Mouse (Mus musculus): ENCODE measurements at regions not wholly inside any gene's neighbourhood (a gene's known extent, or its start where the extent isn't known, plus 50 kb on each side); places are given as distances from the start of the nearest gene placed in this dataset.

- Histone ChIP-seq H3K4me3 (replicated peaks in 1 of 3; ENCODE audit: low read depth in 2 of 3, low read length in 2 of 3, poor library complexity in 1 of 3) (no peak overlapping the region), H3K27ac (ENCODE audit: insufficient read depth, low read depth) (no peak overlapping the region), H3K4me1 (ENCODE audit: control insufficient read depth in 1 of 2, insufficient read depth in 2 of 2) (no peaks in the 10 kb centered on the region; a peak in 1 of 4 replicates), H3K27me3 (replicated peaks) (peaks cover 86% of the 10 kb centered on the region), H3K79me2 (replicated peaks; ENCODE audit: control insufficient read depth, extremely low read depth, insufficient read depth, poor library complexity, severe bottlenecking) (no peaks in the 10 kb centered on the region), H3K9ac (ENCODE audit: insufficient read depth, low read depth) (no peak overlapping the region), H3K9me3 (replicated peaks; ENCODE audit: low read length) (no peaks in the 10 kb centered on the region), H3K36me3 (replicated peaks in 1 of 2; ENCODE audit: control insufficient read depth in 1 of 2, insufficient read depth in 1 of 2, low read length in 1 of 2) (no peaks in the 10 kb centered on the region), H3K4me2 (ENCODE audit: insufficient read depth, low read depth, poor library complexity, severe bottlenecking) (no peak overlapping the region)
- no peak for DNase-seq (ENCODE audit: extremely low read depth)
- in situ Hi-C loops (cut with MboI; ENCODE audit: low pct_ligation_motif_present, low pct_unique_long_range_greater_than_20kb, low sequenced_read_pairs) (no loop called here), dilution Hi-C loops (cut with MboI; ENCODE audit: extremely low pct_ligation_motif_present, extremely low pct_unique_long_range_greater_than_20kb, low sequenced_read_pairs) (no loop called here)
- no peak for TF ChIP-seq PAX5 (IDR thresholded peaks at IDR 0.05; ENCODE audit: low read length)
- no peak for TF ChIP-seq TCF12 (IDR thresholded peaks at IDR 0.05; ENCODE audit: low read depth, low read length)
- no peak for TF ChIP-seq E2F4 (IDR thresholded peaks at IDR 0.05; ENCODE audit: insufficient replicate concordance, low read depth, low read length)
- TF ChIP-seq ELF1 (IDR thresholded peaks at IDR 0.05; ENCODE audit: low read depth, low read length): no peak
- TF ChIP-seq CHD1 (IDR thresholded peaks at IDR 0.05; ENCODE audit: low read depth, low read length): no peak
- TF ChIP-seq KAT2A (IDR thresholded peaks at IDR 0.05; ENCODE audit: insufficient replicate concordance, low read length): no peak
- no peak for TF ChIP-seq NRF1 (IDR thresholded peaks at IDR 0.05; ENCODE audit: low read depth, low read length)
- no peak for TF ChIP-seq POLR2A (IDR thresholded peaks at IDR 0.05; ENCODE audit: low read depth, low read length)
- TF ChIP-seq ETS1 (conservative IDR thresholded peaks at IDR 0.05; ENCODE audit: low read depth, low read length): no peak
- TF ChIP-seq SIN3A (IDR thresholded peaks at IDR 0.05; ENCODE audit: low read length): no peak
- no peak for TF ChIP-seq RCOR1 (conservative IDR thresholded peaks at IDR 0.05; ENCODE audit: low read depth, low read length)
- TF ChIP-seq MEF2A (IDR thresholded peaks at IDR 0.05; ENCODE audit: borderline replicate concordance, low read depth, low read length): no peak
- TF ChIP-seq BHLHE40 (IDR thresholded peaks at IDR 0.05; ENCODE audit: low read depth, low read length): no peak
- TF ChIP-seq ZNF384 (IDR thresholded peaks at IDR 0.05; ENCODE audit: low read depth, low read length): no peak
These were observed 138.6 kb upstream of the Gm12830 start for GRCm38 (mm10) chr4:114682955-114683354.

GRCm38 (mm10) chr4:114683696-114684095 is 137.8 kb upstream of the Gm12830 start:
- H3K9me3 ChIP-seq (replicated peaks; ENCODE audit: low read length): no peaks in the 10 kb centered on the region
- H3K27me3 ChIP-seq (replicated peaks): peaks cover 85% of the 10 kb centered on the region
- no peak overlapping the region for H3K9ac ChIP-seq (ENCODE audit: insufficient read depth, low read depth)
- H3K27ac ChIP-seq (ENCODE audit: insufficient read depth, low read depth): no peak overlapping the region
- dilution Hi-C loops (cut with MboI; ENCODE audit: extremely low pct_ligation_motif_present, extremely low pct_unique_long_range_greater_than_20kb, low sequenced_read_pairs) (no loop called here), in situ Hi-C loops (cut with MboI; ENCODE audit: low pct_ligation_motif_present, low pct_unique_long_range_greater_than_20kb, low sequenced_read_pairs) (no loop called here)
- no peaks in the 10 kb centered on the region for H3K4me1 ChIP-seq (ENCODE audit: control insufficient read depth in 1 of 2, insufficient read depth in 2 of 2)
- no peaks in the 10 kb centered on the region for H3K36me3 ChIP-seq (replicated peaks in 1 of 2; ENCODE audit: control insufficient read depth in 1 of 2, insufficient read depth in 1 of 2, low read length in 1 of 2)
- no peak overlapping the region for H3K4me3 ChIP-seq (replicated peaks in 1 of 3; ENCODE audit: low read depth in 2 of 3, low read length in 2 of 3, poor library complexity in 1 of 3)
- TF ChIP-seq SIN3A (IDR thresholded peaks at IDR 0.05; ENCODE audit: low read length) (no peak), HCFC1 (IDR thresholded peaks at IDR 0.05; ENCODE audit: low read depth, low read length) (no peak)
- H3K4me2 ChIP-seq (ENCODE audit: insufficient read depth, low read depth, poor library complexity, severe bottlenecking): no peak overlapping the region
- DNase-seq (ENCODE audit: extremely low read depth): no peak
- no peaks in the 10 kb centered on the region for H3K79me2 ChIP-seq (replicated peaks; ENCODE audit: control insufficient read depth, extremely low read depth, insufficient read depth, poor library complexity, severe bottlenecking)
